Mouse (Mus musculus): ENCODE measurements at regions not wholly inside any gene's neighbourhood (a gene's known extent, or its start where the extent isn't known, plus 50 kb on each side); places are given as distances from the start of the nearest gene placed in this dataset.

DNA sequence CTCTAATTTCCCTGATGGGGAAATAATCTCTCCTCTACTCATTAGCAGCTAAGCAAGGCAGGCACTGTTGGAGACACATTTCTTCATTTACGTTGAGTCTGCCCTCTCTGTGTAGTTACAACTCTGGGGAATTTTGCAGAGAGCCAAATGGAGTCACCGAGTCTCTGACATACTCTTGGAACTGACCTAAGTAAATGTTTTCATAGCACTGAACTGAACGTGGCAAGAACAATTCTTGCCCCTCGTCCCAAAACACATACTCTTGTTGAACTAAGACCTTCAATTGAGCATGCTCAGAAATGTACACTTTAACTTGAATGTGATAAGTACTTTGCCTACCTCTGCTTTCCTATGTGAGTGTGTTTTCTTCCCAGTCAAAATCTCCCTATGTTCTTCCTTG, 114.5 kb downstream of the Dusp6 start:
- H3K9me3 ChIP-seq (replicated peaks): no peaks in the 10 kb centered on the region
- no peak overlapping the region for H3K4me2 ChIP-seq
- H3K4me1 ChIP-seq: 0 out of 2 replicates have a peak, but pooled peaks cover under 1% of the 10 kb centered on the region
- no peak overlapping the region for H3K4me3 ChIP-seq (replicated peaks)
- no peaks in the 10 kb centered on the region for H3K36me3 ChIP-seq
- no peak overlapping the region for H3K9ac ChIP-seq
- no peak overlapping the region for H3K27ac ChIP-seq
- WGBS: 56% methylated on average over 4 of the region's 4 CpGs
- no peak for ATAC-seq (replicated peaks; ENCODE audit: low FRiP score)
- no peaks in the 10 kb centered on the region for H3K27me3 ChIP-seq

DNA sequence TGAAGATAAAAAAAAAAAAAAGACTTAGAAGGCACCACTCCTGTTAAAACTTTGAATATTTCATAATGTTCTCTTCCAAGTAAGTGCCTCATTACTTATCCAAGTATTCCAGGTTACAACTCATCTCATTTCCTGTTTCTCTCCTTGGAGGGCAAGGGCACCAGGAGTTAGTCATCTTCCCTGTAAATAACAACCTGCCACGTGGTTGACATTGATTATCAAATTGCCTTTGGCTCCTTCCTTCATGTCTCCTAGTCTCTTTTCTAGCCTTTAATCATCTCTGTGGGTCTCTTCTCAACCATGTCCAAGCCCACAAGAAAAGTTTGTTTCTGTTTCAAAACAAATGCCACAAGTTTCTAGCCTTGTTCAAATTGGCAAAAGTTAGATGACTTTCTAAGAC, 116.1 kb downstream of the Dusp6 start:
- no peak for ATAC-seq (replicated peaks; ENCODE audit: low FRiP score)
- Histone ChIP-seq H3K9me3 (replicated peaks) (no peaks in the 10 kb centered on the region), H3K4me2 (no peak overlapping the region), H3K4me3 (replicated peaks) (no peak overlapping the region), H3K27me3 (no peaks in the 10 kb centered on the region), H3K27ac (no peak overlapping the region), H3K9ac (no peak overlapping the region), H3K4me1 (no peaks in the 10 kb centered on the region), H3K36me3 (no peaks in the 10 kb centered on the region)
- WGBS: 44% methylated on average over 1 of the region's 1 CpGs

DNA sequence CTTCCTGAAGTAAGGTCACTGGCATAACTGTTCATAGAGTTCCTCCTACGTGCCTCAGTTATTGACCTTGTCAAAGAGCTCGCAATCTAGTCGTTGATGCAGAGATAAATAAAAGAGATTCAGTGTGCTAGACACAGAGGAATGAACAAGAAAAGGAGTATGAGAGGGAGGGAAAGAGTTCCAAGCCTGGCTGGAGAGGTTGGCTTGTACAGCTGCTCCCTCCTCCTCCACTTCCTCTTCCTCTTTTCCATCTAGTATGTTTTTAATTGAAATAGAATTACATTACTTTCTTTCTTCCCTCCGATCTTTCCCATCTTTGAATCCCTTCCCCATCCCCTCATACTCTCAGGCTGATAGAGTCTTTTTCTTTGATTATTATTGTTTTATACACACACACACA, 117.1 kb downstream of the Dusp6 start:
- WGBS: 55% methylated on average over 4 of the region's 4 CpGs
- H3K9me3 ChIP-seq (replicated peaks): no peaks in the 10 kb centered on the region
- ATAC-seq (replicated peaks; ENCODE audit: low FRiP score): no peak
- no peak overlapping the region for H3K9ac ChIP-seq
- H3K27me3 ChIP-seq: no peaks in the 10 kb centered on the region
- no peak overlapping the region for H3K4me2 ChIP-seq
- H3K27ac ChIP-seq: no peak overlapping the region
- H3K4me3 ChIP-seq (replicated peaks): no peak overlapping the region
- no peaks in the 10 kb centered on the region for H3K36me3 ChIP-seq
- H3K4me1 ChIP-seq: no peaks in the 10 kb centered on the region; the same call in 1 of the 2 replicates

DNA sequence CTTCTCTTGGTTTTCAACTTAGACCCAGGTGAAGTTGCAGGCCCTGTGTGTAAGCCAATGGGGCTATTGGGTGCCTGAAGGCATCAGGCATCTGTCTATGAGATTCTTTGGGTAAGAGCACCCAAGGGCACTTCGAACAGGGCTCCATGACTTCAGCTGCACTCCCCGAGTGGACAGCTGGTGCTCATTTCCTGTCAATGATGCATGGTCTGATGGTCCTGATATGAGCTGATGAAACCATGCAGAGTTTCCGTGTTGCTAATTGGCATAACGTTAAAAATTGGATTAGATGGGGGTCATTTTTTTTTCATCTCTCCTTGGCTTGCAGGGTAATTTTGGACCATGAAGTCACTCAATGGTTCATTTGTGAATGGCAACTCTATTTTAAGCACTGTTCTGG, 120.0 kb downstream of the Dusp6 start:
- Histone ChIP-seq H3K9ac (no peak overlapping the region), H3K4me1 (peaks cover 5% of the 10 kb centered on the region), H3K9me3 (replicated peaks) (no peaks in the 10 kb centered on the region), H3K36me3 (no peaks in the 10 kb centered on the region), H3K27ac (no peak overlapping the region), H3K4me3 (replicated peaks) (no peak overlapping the region), H3K4me2 (no peak overlapping the region), H3K27me3 (no peaks in the 10 kb centered on the region)
- no peak for ATAC-seq (replicated peaks; ENCODE audit: low FRiP score)
- 58% methylated on average over 4 of the region's 4 CpGs for WGBS

DNA sequence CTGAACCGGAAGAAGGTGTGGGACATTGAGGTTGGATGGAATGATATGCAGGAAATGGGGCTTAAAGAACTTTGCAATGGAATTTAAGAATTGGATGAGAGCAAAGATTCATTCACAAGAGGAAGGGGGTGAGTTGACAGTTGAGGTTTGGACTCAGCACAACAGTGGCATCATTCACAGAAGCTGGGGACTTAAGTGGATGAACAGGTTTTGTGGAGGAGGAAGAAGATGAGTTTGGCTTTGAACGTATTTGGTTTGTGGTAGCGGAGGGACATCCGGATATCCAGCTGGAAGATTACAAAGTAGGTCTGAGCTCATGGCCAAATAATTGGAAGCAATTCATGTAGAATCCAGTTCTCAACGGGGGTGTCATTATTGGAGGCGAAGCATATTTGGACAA, 121.3 kb downstream of the Dusp6 start:
- ATAC-seq (replicated peaks; ENCODE audit: low FRiP score): no peak
- WGBS: 88% methylated on average over 6 of the region's 6 CpGs
- H3K9ac ChIP-seq: no peak overlapping the region
- H3K4me1 ChIP-seq: peaks cover 9% of the 10 kb centered on the region
- H3K27ac ChIP-seq: no peak overlapping the region
- H3K4me2 ChIP-seq: no peak overlapping the region
- no peaks in the 10 kb centered on the region for H3K36me3 ChIP-seq
- no peaks in the 10 kb centered on the region for H3K9me3 ChIP-seq (replicated peaks)
- H3K27me3 ChIP-seq: no peaks in the 10 kb centered on the region
- H3K4me3 ChIP-seq (replicated peaks): no peak overlapping the region

DNA sequence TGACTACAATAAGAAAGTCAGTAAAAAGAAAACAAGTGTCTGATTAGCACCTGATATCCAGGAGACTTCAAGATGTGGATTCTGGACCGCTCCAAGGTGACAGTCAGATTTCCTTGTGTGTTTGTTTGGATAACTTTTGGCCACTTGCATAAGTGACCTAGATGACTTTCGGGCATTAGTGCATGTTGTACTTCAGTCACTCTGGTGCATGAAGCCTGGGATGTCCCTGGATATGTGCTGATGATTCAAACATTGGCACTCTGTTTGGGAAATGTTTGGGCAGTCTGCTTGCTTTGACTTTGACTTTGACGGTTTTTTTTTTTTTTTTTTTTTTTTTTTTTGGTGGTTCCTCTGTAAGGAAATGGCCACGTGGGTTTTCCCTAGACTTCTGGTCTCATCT, 121.8 kb downstream of the Dusp6 start:
- peaks cover 9% of the 10 kb centered on the region for H3K4me1 ChIP-seq
- H3K36me3 ChIP-seq: no peaks in the 10 kb centered on the region
- H3K27me3 ChIP-seq: no peaks in the 10 kb centered on the region
- H3K9me3 ChIP-seq (replicated peaks): no peaks in the 10 kb centered on the region
- no peak overlapping the region for H3K4me2 ChIP-seq
- H3K4me3 ChIP-seq (replicated peaks): no peak overlapping the region
- ATAC-seq (replicated peaks; ENCODE audit: low FRiP score): no peak
- WGBS: 73% methylated on average over 4 of the region's 4 CpGs
- H3K9ac ChIP-seq: no peak overlapping the region
- H3K27ac ChIP-seq: no peak overlapping the region

DNA sequence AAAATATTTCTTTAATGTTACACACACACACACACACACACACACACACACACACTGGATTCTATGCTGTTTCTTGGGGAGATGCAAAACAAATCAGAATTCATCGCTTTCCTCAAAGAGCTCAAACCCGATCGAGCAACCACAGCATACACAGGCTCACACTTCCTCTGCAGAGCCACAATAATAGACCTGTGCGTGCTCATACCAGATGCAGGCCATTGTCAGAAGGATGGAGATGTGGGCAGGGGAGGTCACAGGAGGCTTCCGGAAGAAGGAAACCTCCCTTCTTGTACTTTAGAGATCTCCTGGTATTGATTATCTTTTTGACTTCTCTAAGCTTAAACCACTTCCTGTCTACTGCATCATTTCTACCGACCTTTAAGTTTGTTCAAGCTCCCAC, 122.8 kb downstream of the Dusp6 start:
- Histone ChIP-seq H3K9ac (no peak overlapping the region), H3K4me3 (replicated peaks) (no peak overlapping the region), H3K27ac (0 out of 2 replicates have a peak overlapping the region, but pooled peaks have one; percentile 18), H3K4me1 (peaks cover 9% of the 10 kb centered on the region), H3K27me3 (no peaks in the 10 kb centered on the region), H3K4me2 (no peak overlapping the region), H3K36me3 (no peaks in the 10 kb centered on the region), H3K9me3 (replicated peaks) (no peaks in the 10 kb centered on the region)
- 67% methylated on average over 6 of the region's 6 CpGs for WGBS
- ATAC-seq (replicated peaks; ENCODE audit: low FRiP score): no peak

DNA sequence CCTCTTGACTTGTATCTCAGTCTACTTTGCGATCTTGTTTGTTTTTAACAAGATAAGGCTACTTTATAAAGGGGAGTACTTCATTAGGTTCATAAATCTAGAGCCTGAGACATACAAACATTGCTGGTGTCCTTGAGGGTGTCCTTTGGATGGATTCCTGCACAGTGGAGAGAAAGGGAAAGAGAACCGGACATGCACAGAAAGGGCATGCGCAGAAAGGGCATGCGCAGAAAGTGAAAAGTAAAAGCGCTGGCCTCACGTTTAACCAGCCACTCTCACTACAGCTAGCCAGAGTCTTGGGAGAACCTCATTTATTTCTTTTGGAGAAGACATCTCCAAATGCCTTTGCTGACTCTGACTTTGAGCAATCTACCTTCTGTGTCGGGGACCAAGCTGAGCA, 125.5 kb downstream of the Dusp6 start:
- no peak overlapping the region for H3K4me2 ChIP-seq
- H3K4me3 ChIP-seq (replicated peaks): no peak overlapping the region
- no peaks in the 10 kb centered on the region for H3K9me3 ChIP-seq (replicated peaks)
- no peaks in the 10 kb centered on the region for H3K36me3 ChIP-seq
- H3K9ac ChIP-seq: no peak overlapping the region
- peaks cover 10% of the 10 kb centered on the region for H3K4me1 ChIP-seq
- no peak overlapping the region for H3K27ac ChIP-seq
- no peak; the same call in 1 of the 2 replicates for ATAC-seq (replicated peaks; ENCODE audit: low FRiP score)
- H3K27me3 ChIP-seq: no peaks in the 10 kb centered on the region
- WGBS: 70% methylated on average over 7 of the region's 7 CpGs

DNA sequence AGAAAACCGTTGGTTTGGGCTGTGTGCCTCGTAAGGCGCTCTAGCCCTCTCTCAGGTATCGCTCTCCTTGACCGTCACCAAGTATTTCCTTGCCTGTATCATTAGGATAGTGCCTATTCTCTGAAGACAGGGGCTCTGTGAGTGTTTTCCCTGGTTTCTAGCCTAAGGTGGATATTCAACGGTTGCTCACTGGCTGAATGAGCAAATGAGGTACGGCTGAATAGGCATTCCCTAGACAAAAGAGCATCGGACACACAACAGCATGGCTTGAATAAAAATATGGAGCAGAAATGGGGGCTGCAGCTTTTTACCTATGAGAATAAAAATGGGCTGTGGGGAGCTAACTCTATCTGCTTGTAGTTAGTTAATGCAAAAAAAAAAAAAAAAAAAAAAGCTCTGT, 126.0 kb downstream of the Dusp6 start:
- 87% methylated on average over 8 of the region's 8 CpGs for WGBS
- ATAC-seq (replicated peaks; ENCODE audit: low FRiP score): no peak
- peaks cover 14% of the 10 kb centered on the region for H3K4me1 ChIP-seq

DNA sequence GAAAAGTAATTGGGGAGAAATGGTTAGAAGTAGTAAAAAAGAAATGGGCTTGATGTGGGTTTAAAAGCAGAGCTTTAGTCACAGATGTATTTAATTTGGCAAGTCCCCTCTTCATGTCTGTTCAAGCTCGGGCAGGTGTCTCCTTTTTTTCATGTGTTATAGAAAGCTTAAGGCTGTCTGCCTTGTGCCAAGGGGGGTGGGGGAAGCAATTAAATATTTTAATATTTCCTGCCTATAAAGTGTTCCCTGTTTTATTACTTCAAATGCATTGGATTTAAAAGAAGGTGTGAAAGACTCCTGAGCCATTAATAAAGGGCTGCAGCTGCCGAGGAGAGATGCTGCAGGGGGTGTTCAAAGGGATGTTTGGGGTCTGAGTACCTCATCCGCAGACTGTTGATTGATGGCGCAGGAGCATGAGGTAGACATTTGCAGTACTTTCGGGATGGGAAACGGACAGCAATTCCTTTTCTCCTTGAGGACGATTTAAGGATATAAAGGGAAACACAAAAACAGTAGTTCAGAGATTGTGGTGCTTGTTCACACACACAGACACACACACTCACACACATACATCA, 127.7 kb downstream of the Dusp6 start:
- Histone ChIP-seq H3K27ac (no peak overlapping the region), H3K4me1 (peaks cover 10% of the 10 kb centered on the region), H3K36me3 (no peaks in the 10 kb centered on the region), H3K9me3 (replicated peaks) (no peaks in the 10 kb centered on the region), H3K4me3 (replicated peaks) (no peak overlapping the region), H3K27me3 (no peaks in the 10 kb centered on the region), H3K4me2 (no peak overlapping the region), H3K9ac (no peak overlapping the region)
- ATAC-seq (replicated peaks; ENCODE audit: low FRiP score): no peak
- 51% methylated on average over 7 of the region's 7 CpGs for WGBS

More for the DNA sequence above, 126.0 kb downstream of the Dusp6 start:
- Histone ChIP-seq H3K4me3 (replicated peaks) (no peak overlapping the region), H3K27ac (no peak overlapping the region), H3K4me2 (no peak overlapping the region), H3K9me3 (replicated peaks) (no peaks in the 10 kb centered on the region), H3K9ac (no peak overlapping the region), H3K36me3 (no peaks in the 10 kb centered on the region), H3K27me3 (no peaks in the 10 kb centered on the region)

DNA sequence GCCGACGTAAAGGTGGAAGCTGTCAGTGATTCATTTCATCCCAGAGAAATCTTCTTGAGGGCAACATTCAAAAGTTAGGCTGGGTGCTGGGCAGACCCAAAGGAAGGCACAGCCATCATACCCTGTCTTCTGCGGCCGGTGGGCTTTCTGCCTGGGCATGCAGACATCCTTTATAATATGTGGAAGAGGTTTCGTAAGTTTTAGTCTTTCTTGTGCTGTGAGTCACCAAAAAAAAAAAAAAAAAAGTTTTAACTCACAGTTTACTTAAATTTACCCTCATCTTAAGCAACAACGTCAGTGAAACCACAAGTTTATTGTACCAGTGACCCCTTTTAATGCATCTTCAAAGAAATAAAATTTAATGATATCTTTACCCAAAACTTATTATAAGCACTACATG, 128.7 kb downstream of the Dusp6 start:
- Histone ChIP-seq H3K4me1 (peaks cover 10% of the 10 kb centered on the region), H3K4me2 (no peak overlapping the region), H3K27ac (no peak overlapping the region), H3K9ac (no peak overlapping the region), H3K27me3 (no peaks in the 10 kb centered on the region), H3K9me3 (replicated peaks) (no peaks in the 10 kb centered on the region), H3K36me3 (no peaks in the 10 kb centered on the region), H3K4me3 (replicated peaks) (no peak overlapping the region)
- 82% methylated on average over 6 of the region's 6 CpGs for WGBS
- ATAC-seq (replicated peaks; ENCODE audit: low FRiP score): no peak

DNA sequence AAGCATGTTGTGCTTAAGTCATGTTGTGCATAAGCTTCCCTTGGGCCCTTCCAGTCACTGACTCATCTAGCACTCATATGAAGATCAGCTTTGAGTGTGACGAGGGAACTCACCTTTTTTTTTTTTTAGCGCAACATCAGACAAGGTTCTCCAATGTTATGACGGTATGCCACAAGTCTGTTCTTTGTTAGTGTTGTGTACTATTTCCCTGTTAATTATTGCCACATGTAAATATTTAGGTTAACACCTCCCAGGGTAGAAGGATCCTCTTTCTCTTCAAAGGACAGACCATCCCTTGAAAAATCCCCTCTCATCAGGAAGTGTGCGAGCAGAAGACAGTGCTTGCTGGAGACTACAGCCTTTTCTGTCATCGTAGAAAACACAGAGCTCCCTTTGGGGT, 129.9 kb downstream of the Dusp6 start:
- Histone ChIP-seq H3K4me3 (replicated peaks) (no peak overlapping the region), H3K9ac (no peak overlapping the region), H3K4me2 (no peak overlapping the region), H3K36me3 (no peaks in the 10 kb centered on the region), H3K27me3 (no peaks in the 10 kb centered on the region), H3K27ac (no peak overlapping the region), H3K9me3 (replicated peaks) (no peaks in the 10 kb centered on the region), H3K4me1 (peaks cover 10% of the 10 kb centered on the region)
- WGBS: 80% methylated on average over 5 of the region's 5 CpGs
- no peak for ATAC-seq (replicated peaks; ENCODE audit: low FRiP score)

DNA sequence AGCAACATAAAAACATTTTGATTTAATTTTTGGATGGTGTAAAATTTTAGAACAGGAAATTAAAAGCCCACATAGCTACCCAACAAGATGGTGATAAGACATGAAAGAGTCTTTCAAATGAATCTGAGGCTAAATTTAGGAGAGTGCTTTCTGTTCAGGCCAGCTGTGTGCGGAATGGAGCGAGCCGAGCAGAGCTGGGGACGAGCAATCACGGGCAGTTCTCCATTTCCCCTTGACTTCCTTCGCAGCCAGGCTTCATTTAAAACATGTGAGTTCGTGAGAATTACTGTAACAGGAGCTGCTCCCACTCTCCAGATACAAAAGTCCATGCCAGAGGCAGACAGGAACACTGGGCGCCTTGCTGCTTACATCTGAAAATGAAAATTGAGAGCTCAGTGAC, 130.5 kb downstream of the Dusp6 start:
- no peaks in the 10 kb centered on the region for H3K36me3 ChIP-seq
- WGBS: 34% methylated on average over 8 of the region's 8 CpGs
- no peak overlapping the region for H3K4me2 ChIP-seq
- H3K9me3 ChIP-seq (replicated peaks): no peaks in the 10 kb centered on the region
- H3K9ac ChIP-seq: no peak overlapping the region
- H3K4me1 ChIP-seq: peaks cover 5% of the 10 kb centered on the region; the same call in 1 of the 2 replicates
- 0 out of 2 replicates have a peak overlapping the region, but pooled peaks have one; percentile 45 for H3K27ac ChIP-seq
- no peak overlapping the region for H3K4me3 ChIP-seq (replicated peaks)
- no peaks in the 10 kb centered on the region for H3K27me3 ChIP-seq
- no peak for ATAC-seq (replicated peaks; ENCODE audit: low FRiP score)

Data from kidney, embryonic 15.5 days (tissue).